Mouse (Mus musculus) heart, embryonic 14.5 days (tissue): Measurements from ENCODE around the gene Hnrnpd. TPM values are rescaled to one million over a fixed set of nuclear protein-coding genes. Genes with fewer than 3 reads are reported as not detected.

ENCODE experiments used
- ATAC-seq: fragments of 200-750 bp; cut with Nextera tagmentation; 2 replicates; pipeline ENCODE4 v1.8.0; 2017; ENCODE audit warnings: low read depth, moderate TSS enrichment; ENCODE audit not compliant: insufficient number of reproducible peaks, insufficient read depth, low FRiP score
- H3K27ac ChIP-seq, 2 experiments: fragments of 200-500 bp in 1 of 2; fragments of 300-500 bp in 1 of 2; sonication (generic) in 1 of 2; replicated peaks in 1 of 2; 2 replicates each; pipeline ENCODE4 v1.5.1; 2012 to 2014; ENCODE audit warnings: low read depth in 2 of 2, low read length in 2 of 2, control low read depth in 1 of 2, mild to moderate bottlenecking in 1 of 2, mixed read lengths in 1 of 2; ENCODE audit not compliant: control insufficient read depth in 1 of 2, insufficient read depth in 1 of 2
- H3K27me3 ChIP-seq: fragments of 300-500 bp; sonication (generic); 2 replicates; pipeline ENCODE4 v1.6.1; 2014; ENCODE audit warnings: mild to moderate bottlenecking, low read length, control low read depth; ENCODE audit not compliant: control insufficient read depth, insufficient read depth
- H3K36me3 ChIP-seq: fragments of 300-500 bp; sonication (generic); 2 replicates; pipeline ENCODE4 v1.6.1; 2014; ENCODE audit warnings: mild to moderate bottlenecking, control low read depth, low read length, mixed read lengths; ENCODE audit not compliant: control insufficient read depth, insufficient read depth
- H3K4me1 ChIP-seq, 2 experiments: fragments of 200-500 bp in 1 of 2; fragments of 300-500 bp in 1 of 2; sonication (generic) in 1 of 2; 2 replicates each; pipeline ENCODE4 v1.6.1; 2012 to 2014; ENCODE audit warnings: low read length in 2 of 2, control low read depth in 1 of 2, mixed read lengths in 1 of 2; ENCODE audit not compliant: control insufficient read depth in 2 of 2, insufficient read depth in 2 of 2
- H3K4me2 ChIP-seq: fragments of 300-500 bp; sonication (generic); 2 replicates; pipeline ENCODE4 v1.6.1; 2014; ENCODE audit warnings: mild to moderate bottlenecking, low read length
- H3K4me3 ChIP-seq, 2 experiments: fragments of 200-500 bp in 1 of 2; fragments of 300-500 bp in 1 of 2; sonication (generic) in 1 of 2; 2 replicates each; pipeline ENCODE4 v1.5.1; 2012 to 2014; ENCODE audit warnings: low read length in 2 of 2, mild to moderate bottlenecking in 2 of 2, control low read depth in 1 of 2, low read depth in 1 of 2, moderate library complexity in 1 of 2; ENCODE audit not compliant: control insufficient read depth in 1 of 2, insufficient read depth in 1 of 2
- H3K9ac ChIP-seq: fragments of 300-500 bp; sonication (generic); 2 replicates; pipeline ENCODE4 v1.6.1; 2014; ENCODE audit warnings: mild to moderate bottlenecking, low read length
- H3K9me3 ChIP-seq: fragments of 300-500 bp; sonication (generic); 2 replicates; pipeline ENCODE4 v1.6.1; 2016; ENCODE audit warnings: low read length, control low read depth; ENCODE audit not compliant: control insufficient read depth
- WGBS: fragments of 180-500 bp; shearing (Covaris S2); extraction: QIAGEN DNeasy Blood & Tissue Kit; methylation state at CpG from one replicate; pipeline ENCODE4 v1.1.7; 2014; 5-methylcytosine and 5-hydroxymethylcytosine counted together
- polyA plus RNA-seq: library from polyadenylated mRNA; unstranded; fragments of >200 nt; fragmentation: Nextera tagmentation; extraction: Ambion mirVana; gene quantifications from 2 replicates; pipeline ENCODE4 v1.2.1, GENCODE M21; 2014

The Hnrnpd gene
- polyA plus RNA-seq: 83.0 and 95.2 TPM in 2 replicates

DNA sequence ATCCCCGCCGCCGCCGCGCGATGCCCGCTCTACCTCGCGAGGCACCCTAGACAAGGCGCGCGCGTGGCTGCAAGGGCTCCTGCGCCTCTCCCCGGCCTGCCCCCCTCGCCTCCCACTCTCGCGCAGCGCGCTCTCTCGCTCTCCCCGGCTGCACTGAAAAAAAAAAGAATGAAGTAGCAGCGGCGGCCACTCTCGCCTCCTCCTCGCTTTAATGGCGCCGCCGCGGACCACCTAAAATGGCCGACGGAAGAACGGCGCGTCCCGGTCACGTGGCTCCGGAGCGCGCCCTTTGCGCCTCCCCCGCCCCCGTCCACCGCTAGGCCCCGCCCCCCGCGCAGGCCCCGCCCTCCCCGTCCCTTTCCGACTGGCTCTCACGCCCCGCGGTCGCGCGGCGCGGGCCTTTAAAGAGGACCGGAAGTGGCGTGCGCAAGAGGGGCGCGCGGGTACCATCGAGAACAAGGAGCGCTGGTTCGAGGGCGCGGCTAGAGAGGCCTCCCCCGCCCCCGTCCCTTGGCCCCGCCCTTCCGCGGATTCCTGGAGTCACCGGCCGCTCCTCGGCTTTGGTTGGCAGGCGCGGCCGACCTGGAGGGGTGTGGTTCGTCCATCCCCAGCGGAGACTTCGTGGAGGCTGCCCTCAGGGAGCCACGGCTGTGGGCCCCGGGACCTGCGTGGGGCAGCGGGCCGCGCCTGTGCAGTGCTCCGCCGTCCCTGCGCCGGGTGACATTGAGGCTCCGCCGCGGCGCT, at the start of gene Hnrnpd, which contains the start of gene 4930524J08Rik:
TSS of gene Hnrnpd (minus strand) at position 240 of the 744 bp plus-strand sequence.
TSS of gene 4930524J08Rik (plus strand) at position 363 of the 744 bp plus-strand sequence.
- Histone ChIP-seq H3K4me3 (peak within 1 kb of the TSS; percentile 92 to 99), H3K9me3 (no peaks in the 10 kb centered on the region), H3K27ac (peak within 1 kb of the TSS; percentile 99 to 100), H3K4me1 (peaks cover 2 to 19% of the 10 kb centered on the region in 2 experiments), H3K27me3 (no peaks in the 10 kb centered on the region), H3K4me2 (peak within 1 kb of the TSS; percentile 77), H3K9ac (peak within 1 kb of the TSS; percentile 98), H3K36me3 (peaks cover 5% of the 10 kb centered on the region; the same call in 1 of the 2 replicates)
- peak; percentile 96 for ATAC-seq
- WGBS: 1% methylated on average over 63 of the region's 97 CpGs

DNA sequence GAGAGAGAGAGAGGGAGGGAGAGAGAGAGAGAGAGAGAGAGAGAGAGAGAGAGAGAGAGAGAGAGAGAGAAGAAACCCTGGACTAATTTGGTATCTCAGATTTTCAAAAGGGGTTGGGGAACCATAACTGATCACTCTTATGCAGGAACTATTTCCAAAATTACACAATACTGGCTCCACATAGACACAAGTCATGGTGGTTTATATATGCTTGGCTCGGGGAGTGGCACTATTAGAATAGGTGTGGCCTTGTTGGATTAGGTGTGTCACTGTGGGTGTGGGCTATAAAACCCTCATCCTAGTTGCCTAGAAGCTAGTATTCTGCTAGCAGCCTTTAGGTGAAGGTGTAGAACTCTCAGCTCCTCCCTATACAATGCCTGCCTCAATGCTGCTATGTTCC, 46.1 kb upstream of the Hnrnpd start:
- no peaks in the 10 kb centered on the region for H3K36me3 ChIP-seq
- H3K4me1 ChIP-seq: peaks cover under 1 to 6% of the 10 kb centered on the region in 2 experiments; a peak in 3 of 4 replicates
- 76% methylated on average over 1 of the region's 1 CpGs for WGBS
- no peak overlapping the region for H3K4me3 ChIP-seq
- no peak for ATAC-seq
- no peak overlapping the region for H3K9ac ChIP-seq
- no peaks in the 10 kb centered on the region for H3K27me3 ChIP-seq
- no peak overlapping the region for H3K27ac ChIP-seq
- H3K9me3 ChIP-seq: no peaks in the 10 kb centered on the region
- no peak overlapping the region for H3K4me2 ChIP-seq

- 50% methylated on average over 5 of the region's 5 CpGs for WGBS
- Histone ChIP-seq H3K27ac (no peak overlapping the region), H3K27me3 (no peaks in the 10 kb centered on the region), H3K9me3 (no peaks in the 10 kb centered on the region), H3K4me2 (no peak overlapping the region), H3K4me1 (peaks cover 0 to 1% of the 10 kb centered on the region in 2 experiments; a peak in 2 of 4 replicates), H3K9ac (0 out of 2 replicates have a peak overlapping the region, but pooled peaks have one; percentile 4), H3K4me3 (no peak overlapping the region), H3K36me3 (no peaks in the 10 kb centered on the region)
- ATAC-seq: no peak
Observed at GRCm38 (mm10) chr5:100024403-100024802, 45.7 kb upstream of the Hnrnpd start.

DNA sequence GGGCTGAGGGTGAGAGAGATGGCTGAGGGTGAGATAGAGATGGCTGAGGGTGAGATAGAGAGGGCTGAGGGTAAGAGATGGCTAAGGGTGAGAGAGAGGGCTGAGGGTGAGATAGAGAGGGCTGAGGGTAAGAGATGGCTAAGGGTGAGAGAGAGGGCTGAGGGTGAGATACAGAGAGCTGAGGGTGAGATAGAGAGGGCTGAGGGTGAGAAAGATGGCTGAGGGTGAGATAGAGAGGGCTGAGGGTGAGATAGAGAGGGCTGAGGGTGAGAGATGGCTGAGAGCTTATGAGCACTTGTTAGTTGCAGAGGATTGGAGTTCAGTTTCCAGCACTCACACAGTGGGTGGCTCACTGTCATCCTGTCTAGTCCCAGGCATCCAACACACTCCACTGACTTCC, 41.4 kb upstream of the Hnrnpd start:
- H3K4me1 ChIP-seq: no peaks in the 10 kb centered on the region
- H3K27me3 ChIP-seq: no peaks in the 10 kb centered on the region
- no peak overlapping the region for H3K27ac ChIP-seq
- no peak overlapping the region for H3K4me2 ChIP-seq
- no peaks in the 10 kb centered on the region for H3K9me3 ChIP-seq
- H3K9ac ChIP-seq: no peak overlapping the region
- no peak for ATAC-seq
- H3K36me3 ChIP-seq: no peaks in the 10 kb centered on the region
- no peak overlapping the region for H3K4me3 ChIP-seq

- Histone ChIP-seq H3K9me3 (peaks cover 2% of the 10 kb centered on the region; the same call in 1 of the 2 replicates), H3K27me3 (no peaks in the 10 kb centered on the region), H3K36me3 (no peaks in the 10 kb centered on the region), H3K9ac (peak overlapping the region; percentile 17; the same call in 1 of the 2 replicates), H3K4me2 (peak overlapping the region; percentile 47), H3K27ac (peak overlapping the region; percentile 65 to 77), H3K4me1 (peaks cover 8 to 10% of the 10 kb centered on the region in 2 experiments), H3K4me3 (no peak overlapping the region)
- WGBS: 31% methylated on average over 9 of the region's 9 CpGs
- ATAC-seq: peak; percentile 83; the same call in 1 of the 2 replicates
Observed at GRCm38 (mm10) chr5:100012599-100012998, 33.9 kb upstream of the Hnrnpd start.

GRCm38 (mm10) chr5:100008485-100008884, 29.7 kb upstream of the Hnrnpd start:
- H3K9me3 ChIP-seq: no peaks in the 10 kb centered on the region
- 57% methylated on average over 3 of the region's 3 CpGs for WGBS
- no peak overlapping the region for H3K4me2 ChIP-seq
- H3K27ac ChIP-seq: no peak overlapping the region
- no peak overlapping the region for H3K4me3 ChIP-seq
- H3K27me3 ChIP-seq: no peaks in the 10 kb centered on the region
- no peaks in the 10 kb centered on the region for H3K36me3 ChIP-seq
- ATAC-seq: no peak
- H3K4me1 ChIP-seq: peaks cover 19 to 31% of the 10 kb centered on the region in 2 experiments
- no peak overlapping the region for H3K9ac ChIP-seq

DNA sequence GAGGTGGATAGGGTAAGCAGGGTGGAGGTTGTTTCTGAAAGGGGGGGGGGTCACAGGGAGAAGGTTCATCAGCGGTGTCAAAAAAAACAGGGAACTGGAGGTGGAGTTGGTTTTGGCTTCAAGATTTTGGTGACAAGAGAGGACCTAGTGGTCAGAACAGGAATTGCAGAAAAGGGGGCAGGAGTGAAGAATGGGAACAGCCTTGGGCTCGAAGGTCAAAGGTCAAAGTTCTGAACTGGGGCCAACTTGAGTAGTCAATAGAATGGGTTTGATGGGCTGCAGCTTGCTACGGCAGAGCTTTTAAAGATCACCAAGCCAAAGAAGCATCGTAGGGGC, 28.3 kb upstream of the Hnrnpd start:
- no peak for ATAC-seq

More for the DNA sequence above, 28.3 kb upstream of the Hnrnpd start:
- H3K4me3 ChIP-seq: no peak overlapping the region
- 90% methylated on average over 4 of the region's 4 CpGs for WGBS
- H3K36me3 ChIP-seq: no peaks in the 10 kb centered on the region
- no peak overlapping the region for H3K9ac ChIP-seq
- H3K9me3 ChIP-seq: no peaks in the 10 kb centered on the region
- no peak overlapping the region for H3K27ac ChIP-seq
- H3K4me1 ChIP-seq: peaks cover 14 to 25% of the 10 kb centered on the region in 2 experiments
- no peaks in the 10 kb centered on the region for H3K27me3 ChIP-seq
- no peak overlapping the region for H3K4me2 ChIP-seq
